Mouse (Mus musculus) midbrain, embryonic 13.5 days (tissue): ENCODE results near the gene Kdm5b. TPM values are rescaled to one million over a fixed set of nuclear protein-coding genes. Genes with fewer than 3 reads are reported as not detected.

Experiments
- ATAC-seq: fragments of 200-750 bp; cut with Nextera tagmentation; 2 replicates; pipeline ENCODE4 v1.8.0; 2017; ENCODE audit warnings: mild to moderate bottlenecking, moderate TSS enrichment, moderate library complexity
- H3K27ac ChIP-seq: fragments of 300-500 bp; sonication (generic); 2 replicates; pipeline ENCODE4 v1.5.1; 2015; ENCODE audit warnings: inconsistent platforms, mild to moderate bottlenecking, moderate library complexity
- H3K27me3 ChIP-seq: fragments of 300-500 bp; sonication (generic); 2 replicates; pipeline ENCODE4 v1.6.1; 2015; ENCODE audit warnings: mild to moderate bottlenecking, inconsistent platforms
- H3K36me3 ChIP-seq: fragments of 300-500 bp; sonication (generic); 2 replicates; pipeline ENCODE4 v1.6.1; 2015; ENCODE audit warnings: mild to moderate bottlenecking, inconsistent platforms
- H3K4me1 ChIP-seq: fragments of 300-500 bp; sonication (generic); replicated peaks from 2 replicates; pipeline ENCODE4 v1.6.1; 2015; ENCODE audit warnings: inconsistent platforms
- H3K4me2 ChIP-seq: fragments of 300-500 bp; sonication (generic); replicated peaks from 2 replicates; pipeline ENCODE4 v1.6.1; 2015; ENCODE audit warnings: moderate library complexity, mild to moderate bottlenecking, inconsistent platforms
- H3K4me3 ChIP-seq: fragments of 300-500 bp; sonication (generic); replicated peaks from 2 replicates; pipeline ENCODE4 v1.5.1; 2015; ENCODE audit warnings: mild to moderate bottlenecking, inconsistent platforms
- H3K9ac ChIP-seq: fragments of 300-500 bp; sonication (generic); replicated peaks from 2 replicates; pipeline ENCODE4 v1.6.1; 2015; ENCODE audit warnings: mild to moderate bottlenecking, inconsistent platforms
- H3K9me3 ChIP-seq: fragments of 300-500 bp; sonication (generic); 2 replicates; pipeline ENCODE4 v1.6.1; 2016; ENCODE audit warnings: mild to moderate bottlenecking, inconsistent platforms
- WGBS: fragments of 180-500 bp; shearing (Covaris S2); methylation state at CpG from one replicate; pipeline ENCODE4 v1.1.7; 2015; 5-methylcytosine and 5-hydroxymethylcytosine counted together
- polyA plus RNA-seq: library from polyadenylated mRNA; unstranded; fragments of >200 nt; fragmentation: Nextera tagmentation; extraction: Ambion mirVana; gene quantifications from 2 replicates; pipeline ENCODE4 v1.2.1, GENCODE M21; 2015

The Kdm5b gene
- polyA plus RNA-seq, 1 experiment from 2014 or later = 111 TPM

DNA sequence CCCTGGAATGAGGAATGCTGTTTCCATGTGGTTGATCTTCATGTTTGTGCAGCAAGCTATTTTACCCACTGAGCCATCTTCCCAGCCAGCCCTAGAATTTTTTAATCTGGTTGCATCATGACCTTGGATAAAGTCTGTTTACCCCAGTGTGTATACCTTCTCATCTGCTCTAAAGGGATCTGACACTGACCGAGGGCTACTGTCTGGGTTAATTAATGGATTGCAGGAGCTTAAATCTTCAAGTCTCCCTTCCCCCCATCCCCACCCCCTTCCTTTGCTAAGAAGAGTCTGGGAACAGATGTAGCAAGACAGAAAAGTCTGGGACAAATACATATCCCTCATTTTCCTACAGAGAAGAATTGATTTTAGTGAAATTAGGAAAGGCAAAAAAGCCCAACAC is 7.5 kb downstream of the Kdm5b start:
- no peaks in the 10 kb centered on the region for H3K9me3 ChIP-seq
- H3K4me2 ChIP-seq = no peak overlapping the region
- no peak overlapping the region for H3K9ac ChIP-seq
- H3K27me3 ChIP-seq = no peaks in the 10 kb centered on the region
- WGBS = 22% methylated on average over 1 of the region's 1 CpGs
- no peak overlapping the region for H3K27ac ChIP-seq
- H3K36me3 ChIP-seq = no peaks in the 10 kb centered on the region
- no peak overlapping the region for H3K4me3 ChIP-seq
- no peak for ATAC-seq
- peaks cover 65% of the 10 kb centered on the region for H3K4me1 ChIP-seq

DNA sequence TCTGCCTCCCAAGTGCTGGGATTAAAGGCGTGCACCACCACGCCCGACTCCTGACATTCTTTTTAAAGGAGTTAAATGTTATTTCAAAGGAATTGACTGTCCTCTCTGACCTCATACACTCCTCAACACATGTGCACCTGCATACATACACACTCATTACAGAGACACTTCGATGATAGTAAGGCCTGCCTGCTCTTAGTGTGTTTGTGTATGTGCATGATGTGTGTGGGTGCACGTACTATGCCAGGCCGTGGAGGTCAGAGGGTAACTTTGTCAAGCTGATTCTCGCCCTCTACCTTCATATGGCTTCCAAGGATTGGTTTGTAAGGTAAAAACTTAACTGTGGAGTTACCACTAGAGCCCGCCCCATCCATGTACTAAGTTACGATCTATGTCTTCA is 10.2 kb downstream of the Kdm5b start:
- Histone ChIP-seq H3K9me3 (no peaks in the 10 kb centered on the region), H3K27me3 (no peaks in the 10 kb centered on the region), H3K9ac (no peak overlapping the region), H3K4me2 (no peak overlapping the region), H3K4me1 (peaks cover 57% of the 10 kb centered on the region), H3K36me3 (no peaks in the 10 kb centered on the region), H3K27ac (no peak overlapping the region), H3K4me3 (no peak overlapping the region)
- ATAC-seq = no peak
- WGBS = 93% methylated on average over 9 of the region's 9 CpGs

DNA sequence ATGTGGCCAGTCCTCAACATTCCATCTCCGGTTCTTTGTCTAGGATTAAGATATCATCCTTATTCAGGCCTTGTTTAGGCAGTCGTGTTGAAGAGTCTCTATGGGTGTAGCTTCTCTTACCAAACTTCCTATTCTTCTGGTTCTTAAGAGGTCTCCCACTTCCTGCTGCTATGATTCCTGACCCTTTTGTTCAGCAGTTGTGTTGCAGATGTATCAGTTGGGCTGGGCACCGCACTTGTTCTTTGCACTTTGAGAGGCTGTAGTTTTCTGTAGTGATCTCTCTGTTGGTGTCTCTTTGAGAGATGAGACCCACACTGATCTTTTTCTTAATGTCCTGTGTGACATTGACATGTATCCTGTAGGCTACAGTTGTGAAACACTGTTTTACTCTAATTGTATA is 10.7 kb downstream of the Kdm5b start:
- Histone ChIP-seq H3K9me3 (no peaks in the 10 kb centered on the region), H3K27ac (no peak overlapping the region), H3K4me3 (no peak overlapping the region), H3K9ac (no peak overlapping the region), H3K36me3 (no peaks in the 10 kb centered on the region), H3K4me2 (no peak overlapping the region), H3K27me3 (no peaks in the 10 kb centered on the region), H3K4me1 (peaks cover 53% of the 10 kb centered on the region)
- WGBS = 45% methylated on average over 3 of the region's 3 CpGs
- ATAC-seq = no peak

DNA sequence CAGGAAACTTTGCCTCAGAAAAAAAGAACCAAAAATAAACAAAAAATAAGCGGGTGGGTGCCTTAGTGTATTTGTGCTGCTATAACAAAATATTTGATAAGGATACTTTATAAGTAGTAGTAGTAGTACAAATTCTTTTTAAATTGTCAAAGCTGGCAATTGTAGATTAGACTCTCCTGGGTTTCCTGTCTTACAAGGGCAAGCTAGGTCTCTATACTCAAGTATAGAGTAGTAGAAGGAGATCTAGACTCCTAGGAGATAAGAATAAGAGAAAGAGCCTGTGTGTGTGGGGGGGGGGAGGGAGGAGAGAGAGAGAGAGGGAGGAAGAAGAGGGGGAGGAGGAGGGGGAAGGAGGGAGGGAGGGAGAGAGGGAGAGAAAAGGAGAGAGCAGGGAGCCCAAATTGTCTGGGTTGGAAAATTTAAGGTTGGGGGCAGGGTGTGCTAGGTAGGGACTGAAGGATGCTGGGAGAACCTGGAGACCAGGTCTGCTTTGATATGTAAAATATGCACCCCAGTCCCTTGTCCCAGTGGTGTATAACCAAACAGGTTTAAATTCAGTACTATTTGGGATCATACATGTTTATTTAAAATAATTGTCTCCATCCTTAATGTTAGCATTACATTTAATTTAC is 13.4 kb downstream of the Kdm5b start:
- H3K9me3 ChIP-seq = no peaks in the 10 kb centered on the region
- ATAC-seq = no peak
- H3K9ac ChIP-seq = no peak overlapping the region
- no peaks in the 10 kb centered on the region for H3K36me3 ChIP-seq
- no peak overlapping the region for H3K4me2 ChIP-seq
- H3K4me3 ChIP-seq = no peak overlapping the region
- WGBS = 91% methylated on average over 1 of the region's 1 CpGs
- no peak overlapping the region for H3K27ac ChIP-seq
- no peaks in the 10 kb centered on the region for H3K27me3 ChIP-seq
- peaks cover 29% of the 10 kb centered on the region for H3K4me1 ChIP-seq

DNA sequence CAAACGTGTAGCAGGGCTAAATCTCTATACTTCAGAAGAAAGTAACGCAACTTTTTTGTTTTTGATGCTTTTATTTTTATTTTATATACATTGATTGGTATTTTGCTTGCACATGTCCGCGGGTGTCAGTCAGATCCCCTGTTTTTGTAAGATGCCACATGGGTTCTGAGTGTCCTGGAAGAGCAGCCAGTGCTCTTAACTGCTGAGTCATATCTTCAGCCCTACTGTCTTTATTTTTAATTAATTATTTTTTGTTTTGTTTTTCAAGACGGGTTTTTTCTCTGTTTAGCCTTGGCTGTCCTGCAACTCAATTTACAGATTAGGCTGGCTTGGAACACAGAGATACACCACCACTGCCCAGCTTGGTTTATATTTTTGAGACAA is 14.0 kb downstream of the Kdm5b start:
- no peak overlapping the region for H3K27ac ChIP-seq
- peaks cover 26% of the 10 kb centered on the region for H3K4me1 ChIP-seq
- WGBS = 78% methylated on average over 5 of the region's 5 CpGs
- H3K27me3 ChIP-seq = no peaks in the 10 kb centered on the region
- no peaks in the 10 kb centered on the region for H3K9me3 ChIP-seq
- H3K36me3 ChIP-seq = no peaks in the 10 kb centered on the region
- H3K9ac ChIP-seq = no peak overlapping the region
- ATAC-seq = no peak
- H3K4me3 ChIP-seq = no peak overlapping the region
- no peak overlapping the region for H3K4me2 ChIP-seq

DNA sequence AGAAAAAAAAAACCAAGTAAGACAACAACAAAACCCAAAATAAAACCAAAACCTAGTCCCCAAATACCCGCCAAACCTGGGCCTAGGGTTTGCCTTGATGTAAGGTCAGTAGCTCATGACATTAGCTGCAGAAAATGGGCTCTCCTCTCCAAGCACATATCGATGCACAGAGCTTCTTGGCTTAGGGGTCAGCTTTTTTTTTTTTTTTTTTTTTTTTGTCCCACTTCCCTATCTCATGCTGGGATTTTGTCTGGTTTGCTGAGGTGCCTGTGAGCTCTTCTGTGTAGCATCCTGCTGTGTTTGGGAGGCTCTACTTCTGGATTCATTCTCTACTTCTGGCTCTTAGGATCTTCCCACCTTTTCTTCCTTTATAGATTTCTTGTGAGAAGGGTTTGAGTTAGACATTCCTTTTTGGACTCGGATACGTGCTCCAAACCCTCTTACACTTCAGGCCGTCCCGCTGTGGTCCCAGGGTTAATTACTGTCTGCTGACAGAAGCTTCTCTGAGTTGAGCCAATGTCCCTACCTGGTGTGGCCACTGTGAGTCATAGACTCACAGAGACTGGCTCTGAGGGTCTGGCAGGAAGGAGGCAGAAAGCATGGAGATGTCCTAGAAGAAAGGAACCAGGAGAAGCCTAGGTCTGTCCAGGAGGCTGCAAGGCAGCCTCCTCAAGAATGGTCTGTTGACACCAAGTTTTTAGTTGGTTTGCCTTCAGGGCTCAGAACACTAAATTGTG is 17.6 kb downstream of the Kdm5b start:
- no peaks in the 10 kb centered on the region for H3K9me3 ChIP-seq
- peaks cover 10% of the 10 kb centered on the region for H3K4me1 ChIP-seq
- no peak overlapping the region for H3K4me3 ChIP-seq
- no peak overlapping the region for H3K27ac ChIP-seq
- no peak for ATAC-seq
- H3K9ac ChIP-seq = no peak overlapping the region
- WGBS = 87% methylated on average over 6 of the region's 6 CpGs
- no peak overlapping the region for H3K4me2 ChIP-seq
- no peaks in the 10 kb centered on the region for H3K27me3 ChIP-seq
- no peaks in the 10 kb centered on the region for H3K36me3 ChIP-seq

DNA sequence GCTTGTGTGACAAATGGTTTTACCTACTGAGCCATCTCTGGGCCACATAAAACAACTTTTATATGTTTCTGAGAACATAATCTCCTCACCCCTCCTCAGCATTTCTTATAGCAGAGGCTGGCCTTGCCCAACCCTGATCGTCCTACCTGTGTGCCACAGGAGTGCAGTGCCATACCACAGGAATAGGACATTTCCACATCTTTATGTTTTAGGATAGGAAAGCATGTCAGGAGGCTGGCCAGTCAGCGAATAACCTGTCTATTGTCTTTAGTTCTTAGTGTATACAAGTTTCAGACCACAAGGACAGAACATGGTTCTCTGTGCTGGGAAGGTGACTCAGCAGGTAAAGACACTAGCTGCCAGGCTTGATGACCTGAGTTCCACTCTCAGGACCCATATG is 20.8 kb downstream of the Kdm5b start:
- no peak for ATAC-seq
- 89% methylated on average over 2 of the region's 2 CpGs for WGBS
- Histone ChIP-seq H3K9me3 (no peaks in the 10 kb centered on the region), H3K4me1 (peaks cover 7% of the 10 kb centered on the region), H3K9ac (no peak overlapping the region), H3K27ac (no peak overlapping the region), H3K4me2 (no peak overlapping the region), H3K36me3 (peaks cover 4% of the 10 kb centered on the region), H3K27me3 (no peaks in the 10 kb centered on the region), H3K4me3 (no peak overlapping the region)

DNA sequence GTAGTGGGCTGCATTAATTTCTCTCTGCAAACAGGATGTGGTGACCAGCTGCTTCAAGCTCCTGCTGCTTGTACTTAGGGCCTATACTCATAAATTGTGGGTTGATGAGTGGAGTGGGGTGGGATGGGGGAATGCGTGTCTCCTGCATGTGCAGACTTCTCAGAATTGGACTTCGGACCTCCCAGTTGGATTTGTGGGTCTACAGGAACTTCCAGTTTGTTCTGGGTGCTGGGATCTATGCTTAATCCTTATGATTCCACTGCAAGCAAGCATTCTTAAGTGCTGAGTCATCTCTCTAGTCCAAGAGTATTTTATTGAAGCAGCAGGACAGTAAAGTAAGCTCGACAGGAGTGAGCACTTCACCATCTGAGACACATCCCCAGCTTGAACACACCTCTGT is 23.6 kb downstream of the Kdm5b start:
- H3K4me3 ChIP-seq = no peak overlapping the region
- no peaks in the 10 kb centered on the region for H3K27me3 ChIP-seq
- no peak overlapping the region for H3K9ac ChIP-seq
- H3K4me2 ChIP-seq = no peak overlapping the region
- 92% methylated on average over 3 of the region's 3 CpGs for WGBS
- no peak overlapping the region for H3K27ac ChIP-seq
- ATAC-seq = no peak
- H3K36me3 ChIP-seq = peaks cover 21% of the 10 kb centered on the region
- H3K4me1 ChIP-seq = peaks cover 7% of the 10 kb centered on the region
- no peaks in the 10 kb centered on the region for H3K9me3 ChIP-seq

DNA sequence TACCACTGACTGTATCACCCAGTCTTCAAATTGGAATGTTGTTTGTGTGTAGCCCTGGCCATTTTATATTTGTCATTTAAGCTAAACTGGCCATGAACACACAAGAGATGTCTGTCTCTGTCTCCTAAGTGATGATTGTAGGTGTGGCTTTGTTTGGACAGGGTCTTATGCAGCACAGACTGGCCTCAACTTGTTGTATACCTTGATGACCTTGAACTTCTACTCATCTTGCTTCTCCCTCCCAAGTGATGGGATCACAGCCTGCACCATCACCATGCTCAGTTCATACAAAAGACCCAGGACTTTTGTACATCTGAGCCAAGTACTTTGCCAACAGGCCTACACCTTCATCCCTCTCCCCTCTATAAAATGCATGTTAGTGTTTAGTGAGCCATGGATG is 29.7 kb downstream of the Kdm5b start:
- Histone ChIP-seq H3K4me2 (no peak overlapping the region), H3K27me3 (no peaks in the 10 kb centered on the region), H3K4me3 (no peak overlapping the region), H3K4me1 (no peaks in the 10 kb centered on the region), H3K36me3 (peaks cover 57% of the 10 kb centered on the region), H3K27ac (no peak overlapping the region), H3K9ac (no peak overlapping the region), H3K9me3 (no peaks in the 10 kb centered on the region)
- no peak for ATAC-seq

DNA sequence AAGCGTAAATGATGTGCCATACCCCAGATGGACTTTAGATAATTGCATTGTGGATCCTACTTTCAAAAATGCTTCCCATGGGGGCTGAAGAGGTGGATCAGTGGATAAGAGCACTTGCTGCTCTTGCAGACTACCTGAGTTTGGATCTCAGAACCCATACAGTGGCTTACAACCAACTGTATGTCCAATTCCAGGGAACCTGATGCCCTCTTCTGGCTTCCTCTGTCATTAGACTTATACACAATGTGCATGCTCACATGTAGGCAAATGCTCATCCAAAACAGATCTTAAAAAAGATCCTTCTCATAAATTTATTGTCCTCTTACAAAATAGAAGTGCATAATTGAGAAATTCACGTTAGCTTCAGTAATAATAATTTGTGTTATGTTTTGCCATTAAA is 31.8 kb downstream of the Kdm5b start:
- ATAC-seq = no peak
- H3K27me3 ChIP-seq = no peaks in the 10 kb centered on the region
- H3K9ac ChIP-seq = no peak overlapping the region
- H3K4me1 ChIP-seq = no peaks in the 10 kb centered on the region
- H3K4me2 ChIP-seq = no peak overlapping the region
- no peaks in the 10 kb centered on the region for H3K9me3 ChIP-seq
- 95% methylated on average over 2 of the region's 2 CpGs for WGBS
- H3K27ac ChIP-seq = no peak overlapping the region
- no peak overlapping the region for H3K4me3 ChIP-seq
- H3K36me3 ChIP-seq = peaks cover 61% of the 10 kb centered on the region

DNA sequence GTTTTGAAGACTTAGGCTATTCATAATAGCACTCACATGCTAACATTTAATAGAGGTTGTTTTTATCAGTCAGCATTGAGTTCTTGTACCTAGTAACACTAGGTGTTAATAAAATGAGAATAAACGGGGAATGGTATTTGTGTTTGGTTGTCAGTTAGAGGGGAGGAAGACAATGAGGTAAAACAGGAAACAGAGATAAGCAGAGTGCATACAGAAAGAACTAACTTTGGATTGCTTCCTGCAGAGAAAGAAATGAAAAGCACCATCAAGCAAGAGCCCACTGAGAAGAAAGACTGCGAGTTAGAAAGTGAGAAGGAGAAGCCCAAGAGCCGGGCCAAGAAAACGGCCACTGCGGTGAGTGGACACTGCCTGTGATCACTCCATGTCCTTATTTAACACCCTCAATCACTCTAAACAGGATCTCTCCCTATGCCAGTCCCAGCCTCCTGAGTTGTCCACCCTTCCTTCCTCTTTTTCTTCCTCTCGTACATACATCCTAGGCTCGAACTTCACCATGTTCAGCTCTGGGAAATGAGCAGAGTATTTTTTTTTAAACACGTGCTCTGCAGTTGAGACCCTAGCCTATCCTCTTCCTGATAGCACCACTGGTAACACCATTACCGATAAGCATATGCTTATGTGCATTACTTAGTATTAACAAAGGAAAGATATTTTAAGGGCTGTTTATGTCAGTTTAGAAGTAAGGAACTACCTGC is 37.5 kb downstream of the Kdm5b start:
- no peak overlapping the region for H3K4me2 ChIP-seq
- no peak overlapping the region for H3K4me3 ChIP-seq
- no peak for ATAC-seq
- 91% methylated on average over 9 of the region's 9 CpGs for WGBS
- no peak overlapping the region for H3K27ac ChIP-seq
- H3K9ac ChIP-seq = no peak overlapping the region
- no peaks in the 10 kb centered on the region for H3K4me1 ChIP-seq
- H3K9me3 ChIP-seq = no peaks in the 10 kb centered on the region
- peaks cover 79% of the 10 kb centered on the region for H3K36me3 ChIP-seq
- no peaks in the 10 kb centered on the region for H3K27me3 ChIP-seq

DNA sequence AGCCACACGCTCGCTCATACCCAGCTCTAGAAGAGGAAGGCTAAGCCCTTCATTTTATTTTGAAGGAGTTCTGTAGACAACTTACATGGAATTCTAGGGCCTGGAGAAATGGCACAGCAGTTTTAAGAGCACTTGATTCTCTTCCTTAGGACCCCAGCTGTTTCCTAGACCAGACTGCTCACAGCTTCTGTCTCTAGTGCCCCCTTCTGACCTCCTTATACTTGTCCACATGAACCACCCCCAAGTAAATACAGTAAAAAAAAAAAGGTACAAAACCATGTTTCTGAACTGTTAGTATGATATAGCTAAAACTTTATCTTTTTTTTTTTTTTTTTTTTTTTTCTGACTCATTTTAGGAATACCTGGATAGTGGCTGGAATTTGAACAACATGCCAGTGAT is 44.1 kb downstream of the Kdm5b start:
- WGBS = 99% methylated on average over 2 of the region's 2 CpGs
- Histone ChIP-seq H3K9ac (no peak overlapping the region), H3K4me2 (no peak overlapping the region), H3K27ac (no peak overlapping the region), H3K27me3 (no peaks in the 10 kb centered on the region), H3K4me3 (no peak overlapping the region), H3K4me1 (no peaks in the 10 kb centered on the region), H3K36me3 (peaks cover 83% of the 10 kb centered on the region), H3K9me3 (no peaks in the 10 kb centered on the region)
- ATAC-seq = no peak
